Mouse (Mus musculus) lung, embryonic 14.5 days (tissue): ENCODE data around the gene Fstl1. TPM values are rescaled to one million over a fixed set of nuclear protein-coding genes. Genes with fewer than 3 reads are reported as not detected.
A peak's percentile ranks its signal among the peaks of the same experiment; 100 is the strongest.

Experiments
- ATAC-seq: fragments of 200-750 bp; cut with Nextera tagmentation; 2 replicates; pipeline ENCODE4 v1.8.0; 2017; ENCODE audit warnings: mild to moderate bottlenecking, moderate TSS enrichment, moderate library complexity; ENCODE audit not compliant: insufficient read depth
- DNase-seq: peaks from one replicate; pipeline ENCODE4 v3.0.0-alpha.2; 2015
- H3K27ac ChIP-seq: fragments of 300-500 bp; sonication (generic); 2 replicates; pipeline ENCODE4 v1.5.1; 2014; ENCODE audit warnings: low read depth, mild to moderate bottlenecking, moderate library complexity
- H3K27me3 ChIP-seq: fragments of 300-500 bp; sonication (generic); 2 replicates; pipeline ENCODE4 v1.6.1; 2014; ENCODE audit warnings: low read length, control low read depth; ENCODE audit not compliant: insufficient read depth
- H3K36me3 ChIP-seq: fragments of 300-500 bp; sonication (generic); 2 replicates; pipeline ENCODE4 v1.6.1; 2014; ENCODE audit warnings: control low read depth; ENCODE audit not compliant: insufficient read depth
- H3K4me1 ChIP-seq: fragments of 300-500 bp; sonication (generic); 2 replicates; pipeline ENCODE4 v1.6.1; 2014; ENCODE audit warnings: antibody characterized with exemption, control low read depth; ENCODE audit not compliant: insufficient read depth
- H3K4me2 ChIP-seq: fragments of 300-500 bp; sonication (generic); 2 replicates; pipeline ENCODE4 v1.6.1; 2014; ENCODE audit warnings: mild to moderate bottlenecking
- H3K4me3 ChIP-seq: fragments of 300-500 bp; sonication (generic); 2 replicates; pipeline ENCODE4 v1.5.1; 2014; ENCODE audit warnings: low read depth, low read length
- H3K9ac ChIP-seq: fragments of 300-500 bp; sonication (generic); 2 replicates; pipeline ENCODE4 v1.6.1; 2014
- H3K9me3 ChIP-seq: fragments of 300-500 bp; sonication (generic); 2 replicates; pipeline ENCODE4 v1.6.1; 2016; ENCODE audit warnings: low read depth, low read length, control low read depth
- CTCF ChIP-seq: IDR thresholded peaks from 2 replicates; pipeline ENCODE4 v1.5.1; 2016; ENCODE audit warnings: antibody characterized with exemption, low read depth
- WGBS: fragments of 180-500 bp; shearing (Covaris S2); extraction: QIAGEN DNeasy Blood & Tissue Kit; methylation state at CpG from one replicate; pipeline ENCODE4 v1.1.7; 2014; 5-methylcytosine and 5-hydroxymethylcytosine counted together
- polyA plus RNA-seq: library from polyadenylated mRNA; unstranded; fragments of >200 nt; fragmentation: Nextera tagmentation; extraction: Ambion mirVana; gene quantifications from 2 replicates; pipeline ENCODE4 v1.2.1, GENCODE M21; 2014

The Fstl1 gene
- polyA plus RNA-seq, 1 experiment from 2014 or later, result 460 TPM

DNA sequence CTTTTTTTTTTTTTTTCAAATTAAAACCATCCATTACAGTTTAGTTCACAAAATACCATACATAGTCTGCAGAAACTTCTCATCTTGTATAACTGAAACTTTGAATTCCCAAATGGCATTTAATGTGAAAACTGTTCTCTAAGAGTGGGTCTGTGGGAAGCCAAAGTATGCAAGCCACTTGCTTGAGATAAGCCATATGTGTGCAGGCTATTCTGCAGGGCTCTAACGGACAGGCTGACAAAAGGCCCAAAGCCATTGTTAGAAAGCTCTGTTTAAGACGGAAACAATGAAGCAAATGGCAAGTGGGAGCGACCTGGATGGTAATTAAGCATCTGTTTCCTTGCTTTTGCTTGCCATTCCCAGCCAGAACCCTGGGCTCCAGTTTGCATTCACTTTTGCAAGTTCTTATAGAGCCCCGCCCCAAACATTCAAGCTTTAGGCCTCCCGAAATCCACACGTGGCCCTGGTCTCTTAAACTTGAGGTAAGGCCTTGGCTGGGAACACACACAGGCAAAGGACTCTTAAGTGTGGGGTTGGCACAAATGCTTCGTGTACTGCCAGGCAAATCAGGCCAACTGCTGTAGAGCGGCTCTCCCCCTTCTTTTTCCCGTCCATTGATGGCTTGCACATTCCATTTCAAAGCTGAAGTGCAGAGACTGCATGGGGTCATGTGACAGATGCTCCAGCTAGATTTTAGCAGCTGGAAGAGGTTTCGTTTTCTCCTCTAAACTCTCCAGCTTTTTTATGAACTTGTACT, 32.4 kb downstream of the Fstl1 start:
- peak; percentile 28; the same call in 1 of the 2 replicates for ATAC-seq
- peaks cover 26% of the 10 kb centered on the region for H3K36me3 ChIP-seq
- H3K27ac ChIP-seq, result peak overlapping the region; percentile 74
- peak; percentile 59 for DNase-seq
- 41% methylated on average over 10 of the region's 10 CpGs for WGBS
- no peaks in the 10 kb centered on the region for H3K9me3 ChIP-seq
- H3K4me3 ChIP-seq, result no peak overlapping the region
- peaks cover 16% of the 10 kb centered on the region for H3K4me1 ChIP-seq
- no peak for TF ChIP-seq CTCF
- H3K9ac ChIP-seq, result no peak overlapping the region
- no peak overlapping the region for H3K4me2 ChIP-seq
- H3K27me3 ChIP-seq, result no peaks in the 10 kb centered on the region

DNA sequence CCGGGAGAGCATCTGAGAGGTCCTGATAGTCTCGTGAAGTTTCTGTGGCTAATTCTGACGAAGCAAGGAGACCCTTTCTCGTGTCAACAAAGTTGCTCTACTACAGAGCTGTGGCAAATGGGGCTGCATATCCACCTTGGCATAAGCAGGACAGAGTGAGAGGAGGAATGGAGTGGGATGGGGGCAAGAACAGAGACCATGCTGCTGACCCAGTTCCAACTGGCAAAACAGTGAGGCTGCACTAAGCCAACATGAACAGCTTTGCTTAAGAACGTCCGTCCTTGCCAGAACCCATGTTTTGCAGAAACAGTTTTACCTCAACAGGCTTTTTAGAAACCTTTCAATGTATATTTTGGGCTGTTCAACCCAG, 32.9 kb downstream of the Fstl1 start:
- Histone ChIP-seq H3K4me2 (no peak overlapping the region), H3K27me3 (no peaks in the 10 kb centered on the region), H3K9me3 (no peaks in the 10 kb centered on the region), H3K4me3 (no peak overlapping the region), H3K36me3 (peaks cover 20% of the 10 kb centered on the region), H3K4me1 (peaks cover 16% of the 10 kb centered on the region), H3K9ac (no peak overlapping the region), H3K27ac (peak overlapping the region; percentile 74)
- WGBS, result 71% methylated on average over 6 of the region's 6 CpGs
- DNase-seq (no peak), ATAC-seq (no peak)
- no peak for TF ChIP-seq CTCF

DNA sequence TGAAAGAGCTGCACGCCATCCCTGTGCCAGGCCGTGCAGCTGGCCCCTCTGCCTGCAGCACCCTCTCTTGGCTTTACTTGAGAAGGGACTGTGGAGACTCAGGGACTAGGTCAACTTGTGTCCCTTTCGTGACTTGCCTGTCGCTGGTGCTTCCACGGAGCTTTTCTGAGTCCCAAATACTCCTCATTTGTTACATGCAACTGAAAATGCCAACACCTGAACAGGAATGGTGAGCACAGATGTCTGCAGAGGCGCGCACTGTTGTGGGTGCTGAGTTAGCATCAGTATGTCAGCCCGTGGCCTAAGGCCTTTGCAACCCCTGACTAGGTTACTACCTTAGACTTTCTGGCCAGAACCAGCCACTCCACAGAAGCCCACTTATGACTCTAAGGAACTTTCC, 35.2 kb downstream of the Fstl1 start:
- Histone ChIP-seq H3K4me2 (no peak overlapping the region), H3K9me3 (no peaks in the 10 kb centered on the region), H3K27me3 (no peaks in the 10 kb centered on the region), H3K4me1 (peaks cover 16% of the 10 kb centered on the region), H3K9ac (no peak overlapping the region), H3K27ac (peak overlapping the region; percentile 63), H3K4me3 (no peak overlapping the region), H3K36me3 (peaks cover 27% of the 10 kb centered on the region)
- TF ChIP-seq CTCF, result peak; percentile 18; the same call in 1 of the 2 replicates
- DNase-seq (no peak), ATAC-seq (no peak)
- 70% methylated on average over 8 of the region's 8 CpGs for WGBS

DNA sequence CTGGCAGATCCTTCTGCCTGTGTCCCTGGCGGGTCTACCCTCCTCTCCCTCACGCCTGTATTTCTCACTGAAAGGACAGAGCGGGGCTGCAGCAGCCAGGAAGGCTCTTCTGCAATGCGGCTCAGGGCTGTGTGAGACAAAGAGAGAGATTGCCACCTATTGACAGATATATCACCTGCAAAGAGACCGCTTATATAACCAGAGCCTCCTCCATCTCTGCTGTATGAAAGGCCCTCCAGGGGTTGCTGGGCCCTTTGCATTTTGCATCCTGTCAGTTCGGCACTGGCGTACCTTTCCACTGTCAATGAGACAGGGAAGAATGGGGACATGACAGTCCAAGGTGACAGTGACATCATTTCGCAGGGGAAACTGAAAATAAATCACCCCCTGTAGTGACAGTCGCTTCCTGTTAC, 35.8 kb downstream of the Fstl1 start:
- ATAC-seq, result peak; percentile 23; the same call in 1 of the 2 replicates
- Histone ChIP-seq H3K36me3 (peaks cover 27% of the 10 kb centered on the region), H3K9ac (no peak overlapping the region)

DNA sequence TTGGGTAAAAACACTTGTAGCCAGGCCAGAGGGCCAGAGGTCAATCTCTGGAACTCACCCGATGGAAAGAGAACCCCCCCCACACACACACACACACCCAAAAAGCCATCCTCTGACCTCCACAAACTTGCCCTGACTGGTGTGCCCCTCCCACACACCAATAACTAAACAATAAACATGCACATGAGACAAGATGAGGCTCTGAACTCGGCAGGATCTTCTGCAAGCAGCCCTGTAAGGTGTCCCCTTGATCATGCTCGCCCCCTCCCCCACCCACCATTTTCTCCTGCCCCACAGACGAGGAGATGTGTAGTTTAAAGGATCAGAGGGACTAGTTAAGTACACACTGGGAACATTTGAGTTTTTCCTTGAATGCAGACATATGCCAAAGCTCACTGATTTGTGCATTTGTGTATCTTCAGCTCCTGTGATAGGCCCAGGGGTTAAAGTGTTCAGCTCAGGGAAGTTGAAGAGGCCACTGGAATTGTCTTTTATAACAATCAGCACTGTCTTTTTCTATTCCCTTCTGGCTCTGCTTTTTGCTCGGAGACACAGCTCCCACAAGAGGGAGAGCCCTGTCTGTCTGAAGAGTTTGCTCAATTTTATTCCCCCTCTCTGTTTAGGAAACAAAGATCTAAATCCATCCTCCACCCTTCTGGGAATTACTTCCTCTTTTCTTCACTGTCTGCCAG, 37.2 kb downstream of the Fstl1 start:
- ATAC-seq (no peak; the same call in 1 of the 2 replicates), DNase-seq (no peak)
- no peaks in the 10 kb centered on the region for H3K9me3 ChIP-seq
- H3K4me2 ChIP-seq, result peak overlapping the region; percentile 37
- H3K4me1 ChIP-seq, result peaks cover 16% of the 10 kb centered on the region
- peaks cover 41% of the 10 kb centered on the region for H3K36me3 ChIP-seq
- no peak overlapping the region for H3K4me3 ChIP-seq
- no peak for TF ChIP-seq CTCF
- no peaks in the 10 kb centered on the region for H3K27me3 ChIP-seq
- peak overlapping the region; percentile 77 for H3K27ac ChIP-seq
- 17% methylated on average over 5 of the region's 5 CpGs for WGBS
- no peak overlapping the region for H3K9ac ChIP-seq

More for the DNA sequence above, 35.8 kb downstream of the Fstl1 start:
- peak overlapping the region; percentile 63 for H3K27ac ChIP-seq
- TF ChIP-seq CTCF, result peak; percentile 47
- DNase-seq, result peak; percentile 53
- no peak overlapping the region for H3K4me2 ChIP-seq
- no peaks in the 10 kb centered on the region for H3K27me3 ChIP-seq
- no peaks in the 10 kb centered on the region for H3K9me3 ChIP-seq
- 29% methylated on average over 9 of the region's 9 CpGs for WGBS
- no peak overlapping the region for H3K4me3 ChIP-seq
- H3K4me1 ChIP-seq, result peaks cover 16% of the 10 kb centered on the region

DNA sequence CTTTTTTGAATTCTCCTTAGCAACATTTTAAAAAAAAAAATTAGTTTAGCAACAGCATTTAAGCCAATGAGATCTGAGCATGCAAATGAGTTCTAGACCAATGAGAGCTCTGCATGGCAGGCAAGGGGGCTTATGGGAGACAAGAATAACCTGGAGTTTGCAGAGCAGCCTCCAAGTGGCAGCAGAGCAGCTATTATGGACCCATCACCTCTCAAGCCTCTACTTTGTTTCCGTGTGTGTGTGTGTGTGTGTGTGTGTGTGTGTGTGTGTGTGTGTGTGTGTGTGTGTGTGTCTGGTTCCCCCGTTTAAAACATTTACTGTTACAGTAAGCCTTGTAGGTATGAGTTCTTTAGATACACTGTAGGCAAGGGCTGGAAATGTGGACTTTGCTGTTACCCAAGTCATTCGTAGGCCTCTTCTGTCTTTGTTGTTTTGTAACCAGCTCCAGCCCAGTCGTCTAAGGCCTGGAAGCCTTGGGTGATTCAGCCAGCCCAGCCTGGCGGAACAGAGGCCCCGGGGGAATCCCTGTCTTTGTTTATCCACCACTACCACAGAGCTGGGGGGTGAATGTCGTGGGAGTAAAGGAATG, 37.8 kb downstream of the Fstl1 start:
- WGBS, result 18% methylated on average over 7 of the region's 7 CpGs
- no peak overlapping the region for H3K9ac ChIP-seq
- H3K4me3 ChIP-seq, result no peak overlapping the region
- peak; percentile 73 for TF ChIP-seq CTCF
- peak overlapping the region; percentile 37 for H3K4me2 ChIP-seq
- H3K27ac ChIP-seq, result peak overlapping the region; percentile 81
- no peaks in the 10 kb centered on the region for H3K27me3 ChIP-seq
- peaks cover 47% of the 10 kb centered on the region for H3K36me3 ChIP-seq
- H3K4me1 ChIP-seq, result peaks cover 11% of the 10 kb centered on the region
- no peaks in the 10 kb centered on the region; the same call in 1 of the 2 replicates for H3K9me3 ChIP-seq
- peak; percentile 91 for DNase-seq
- ATAC-seq, result peak; percentile 98

DNA sequence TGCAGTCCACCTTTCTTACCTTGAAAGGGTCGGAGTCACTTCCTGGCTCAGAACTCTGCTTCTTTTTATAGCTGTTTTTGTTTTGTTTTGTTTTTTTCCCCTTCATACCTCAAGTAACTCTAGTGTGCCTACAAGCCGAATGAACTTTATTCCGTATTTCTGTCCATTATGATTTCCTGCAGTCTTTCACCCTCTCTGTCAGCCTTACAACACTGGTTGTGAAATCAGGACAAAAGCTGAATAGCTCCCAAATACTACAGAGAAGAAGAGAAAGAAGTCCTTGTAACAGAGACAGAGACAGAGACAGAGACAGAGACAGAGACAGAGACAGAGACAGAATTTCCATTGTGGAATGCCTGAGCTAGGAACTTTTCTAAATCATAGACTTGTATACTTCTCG, 41.3 kb downstream of the Fstl1 start:
- TF ChIP-seq CTCF, result no peak
- no peak overlapping the region for H3K9ac ChIP-seq
- H3K27me3 ChIP-seq, result no peaks in the 10 kb centered on the region
- no peak overlapping the region for H3K4me3 ChIP-seq
- H3K36me3 ChIP-seq, result peaks cover 71% of the 10 kb centered on the region
- ATAC-seq, result no peak
- no peak overlapping the region for H3K4me2 ChIP-seq
- no peaks in the 10 kb centered on the region; the same call in 1 of the 2 replicates for H3K4me1 ChIP-seq
- H3K27ac ChIP-seq, result no peak overlapping the region
- 97% methylated on average over 4 of the region's 4 CpGs for WGBS
- H3K9me3 ChIP-seq, result no peaks in the 10 kb centered on the region; the same call in 1 of the 2 replicates
- no peak for DNase-seq
